Mouse (Mus musculus) neural tube, embryonic 12.5 days (tissue): ENCODE measurements around the gene Fgf14. TPM values are rescaled to one million over a fixed set of nuclear protein-coding genes. Genes with fewer than 3 reads are reported as not detected.
"Not testable (repeated sequence)": the region's sequence is repeated elsewhere in the genome, so short reads cannot be mapped to it uniquely, and the experiment has no call there.

Experiments
- ATAC-seq: fragments of 200-750 bp; cut with Nextera tagmentation; 2 replicates; pipeline ENCODE4 v1.8.0; 2017; ENCODE audit warnings: low read depth, mild to moderate bottlenecking, moderate TSS enrichment, moderate library complexity; ENCODE audit not compliant: low FRiP score
- H3K27ac ChIP-seq: fragments of 300-500 bp; sonication (generic); 2 replicates; pipeline ENCODE4 v1.5.1; 2016
- H3K27me3 ChIP-seq: fragments of 300-500 bp; sonication (generic); replicated peaks from 2 replicates; pipeline ENCODE4 v1.6.1; 2016; ENCODE audit warnings: mild to moderate bottlenecking
- H3K36me3 ChIP-seq: fragments of 300-500 bp; sonication (generic); 2 replicates; pipeline ENCODE4 v1.6.1; 2016; ENCODE audit warnings: mild to moderate bottlenecking
- H3K4me1 ChIP-seq: fragments of 300-500 bp; sonication (generic); 2 replicates; pipeline ENCODE4 v1.6.1; 2016
- H3K4me2 ChIP-seq: fragments of 300-500 bp; sonication (generic); replicated peaks from 2 replicates; pipeline ENCODE4 v1.6.1; 2016; ENCODE audit warnings: mild to moderate bottlenecking
- H3K4me3 ChIP-seq: fragments of 300-500 bp; sonication (generic); 2 replicates; pipeline ENCODE4 v1.5.1; 2016
- H3K9ac ChIP-seq: fragments of 300-500 bp; sonication (generic); 2 replicates; pipeline ENCODE4 v1.6.1; 2016; ENCODE audit warnings: mild to moderate bottlenecking
- H3K9me3 ChIP-seq: fragments of 300-500 bp; sonication (generic); 2 replicates; pipeline ENCODE4 v1.6.1; 2016; ENCODE audit warnings: mild to moderate bottlenecking
- WGBS: fragments of 180-500 bp; shearing (Covaris S2); methylation state at CpG from one replicate; pipeline ENCODE4 v1.1.7; 2016; 5-methylcytosine and 5-hydroxymethylcytosine counted together
- polyA plus RNA-seq: library from polyadenylated mRNA; unstranded; fragments of >200 nt; fragmentation: Nextera tagmentation; extraction: Ambion mirVana; gene quantifications from 2 replicates; pipeline ENCODE4 v1.2.1, GENCODE M21; 2016

The Fgf14 gene
- polyA plus RNA-seq, 1 experiment from 2014 or later, result 9.3 TPM

DNA sequence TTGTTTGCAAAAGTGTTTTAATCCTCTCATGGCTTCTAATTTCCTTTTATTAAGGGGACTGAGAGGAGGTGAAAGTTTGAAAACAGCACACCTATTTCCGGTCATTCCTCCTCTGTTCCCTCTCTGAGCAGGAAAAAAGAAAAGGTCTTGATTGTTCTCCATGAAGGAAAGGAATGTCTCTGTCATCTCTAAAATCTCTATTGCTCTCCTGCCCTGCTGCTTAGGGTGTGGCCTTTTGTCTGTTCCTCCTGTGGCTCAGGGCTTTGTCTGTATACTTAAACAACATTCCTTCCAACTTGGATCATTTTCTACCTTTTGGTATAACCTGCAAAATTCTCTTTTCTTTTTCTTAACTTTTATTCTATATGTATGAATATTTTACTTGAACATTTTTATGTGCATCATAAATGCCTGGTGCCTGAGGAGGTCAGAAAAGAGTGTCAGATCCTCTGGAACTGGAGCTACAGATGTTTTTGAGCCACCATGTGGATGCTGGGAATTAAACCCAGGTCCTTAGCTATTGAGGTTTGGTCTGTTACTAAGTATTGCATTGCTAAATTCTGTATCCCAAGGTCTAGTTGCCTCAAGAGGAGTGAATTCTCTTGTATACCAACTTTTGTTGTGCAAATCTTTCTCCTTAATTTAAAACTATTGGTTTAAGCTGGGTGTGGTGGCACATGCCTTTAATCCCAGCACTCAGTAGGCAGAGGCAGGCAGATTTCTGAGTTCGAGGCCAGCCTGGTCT lies 230.7 kb downstream of the Fgf14 start:
- ATAC-seq, result no peak

DNA sequence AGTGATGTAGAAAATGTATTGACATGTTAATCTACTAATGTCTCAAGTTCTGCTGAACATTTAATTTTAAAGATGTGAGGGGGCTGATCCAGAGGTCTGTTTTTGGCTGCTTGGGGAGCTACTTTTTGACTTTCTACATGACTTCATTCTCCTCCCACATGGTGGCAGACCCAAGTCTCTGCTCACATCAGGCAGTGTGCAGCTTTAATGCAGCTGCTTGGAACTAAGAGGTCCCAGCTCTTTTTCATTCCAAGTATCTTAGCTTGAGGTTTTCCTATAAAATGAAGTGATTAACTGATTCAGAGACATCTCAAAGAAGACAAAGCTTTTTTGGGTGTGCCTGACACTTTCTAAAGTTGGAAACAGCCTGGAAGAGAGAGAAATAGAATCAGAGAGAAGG lies 232.1 kb downstream of the Fgf14 start:
- no peaks in the 10 kb centered on the region for H3K27me3 ChIP-seq
- no peak overlapping the region for H3K4me3 ChIP-seq
- no peak for ATAC-seq
- H3K36me3 ChIP-seq, result no peaks in the 10 kb centered on the region
- H3K27ac ChIP-seq, result no peak overlapping the region
- no peaks in the 10 kb centered on the region for H3K9me3 ChIP-seq
- no peak overlapping the region for H3K9ac ChIP-seq
- no peaks in the 10 kb centered on the region for H3K4me1 ChIP-seq
- no peak overlapping the region for H3K4me2 ChIP-seq

More for the DNA sequence above, 230.7 kb downstream of the Fgf14 start:
- no peaks in the 10 kb centered on the region for H3K9me3 ChIP-seq
- no peaks in the 10 kb centered on the region for H3K4me1 ChIP-seq
- WGBS, result 67% methylated on average over 2 of the region's 2 CpGs
- H3K27ac ChIP-seq, result no peak overlapping the region
- H3K36me3 ChIP-seq, result no peaks in the 10 kb centered on the region
- H3K4me3 ChIP-seq, result no peak overlapping the region
- no peak overlapping the region for H3K4me2 ChIP-seq
- no peak overlapping the region for H3K9ac ChIP-seq
- H3K27me3 ChIP-seq, result no peaks in the 10 kb centered on the region

DNA sequence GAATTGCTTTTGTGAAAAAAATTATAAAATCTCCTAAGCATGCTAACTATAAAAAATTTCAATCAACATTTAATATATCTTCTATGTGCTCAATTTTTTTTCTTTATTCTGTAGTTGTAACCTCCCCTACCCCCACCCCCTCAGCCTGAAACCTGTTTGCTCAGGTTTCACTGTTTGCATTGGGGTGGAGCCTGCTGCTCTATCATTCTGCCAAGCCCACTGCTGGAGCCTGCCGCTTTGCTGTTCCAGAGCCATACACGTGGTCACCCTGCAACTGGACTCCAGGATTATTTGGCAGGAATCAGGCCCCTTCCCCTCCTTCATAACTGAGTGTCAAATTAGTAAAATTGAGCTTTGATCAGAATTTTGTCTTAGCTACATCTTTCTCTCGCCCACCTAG lies 237.6 kb downstream of the Fgf14 start:
- not testable (repeated sequence) for H3K27ac ChIP-seq, H3K4me1 ChIP-seq, H3K9ac ChIP-seq, H3K4me3 ChIP-seq, H3K4me2 ChIP-seq, H3K27me3 ChIP-seq, H3K36me3 ChIP-seq, ATAC-seq, H3K9me3 ChIP-seq
- 46% methylated on average over 3 of the region's 3 CpGs for WGBS

DNA sequence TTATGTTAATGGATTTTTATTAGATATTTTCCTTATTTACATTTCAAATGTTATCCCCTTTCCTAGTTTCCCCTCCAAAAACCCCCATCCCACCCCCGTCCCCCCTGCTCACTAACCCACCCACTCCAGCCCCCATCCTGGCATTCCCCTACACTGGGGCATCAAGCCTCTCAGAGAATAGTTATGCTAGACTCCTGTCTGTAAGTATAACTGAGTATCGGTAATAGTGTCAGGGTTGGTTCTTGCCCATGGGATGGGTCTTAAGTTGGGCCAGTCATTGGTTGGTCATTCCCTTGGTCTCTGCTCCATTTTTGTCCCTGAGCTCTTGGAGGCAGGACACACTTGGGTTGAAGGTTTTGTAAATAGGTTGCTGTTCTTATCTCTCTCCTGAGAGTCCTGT lies 265.0 kb downstream of the Fgf14 start:
- ATAC-seq, result no peak; the same call in 1 of the 2 replicates
- no peak overlapping the region for H3K4me3 ChIP-seq
- no peak overlapping the region for H3K27ac ChIP-seq
- no peaks in the 10 kb centered on the region for H3K36me3 ChIP-seq
- H3K4me2 ChIP-seq, result no peak overlapping the region
- no peak overlapping the region for H3K9ac ChIP-seq
- no peaks in the 10 kb centered on the region for H3K4me1 ChIP-seq
- no peaks in the 10 kb centered on the region for H3K27me3 ChIP-seq
- H3K9me3 ChIP-seq, result no peaks in the 10 kb centered on the region
- whole genome bisulfite sequencing, result 79% methylated on average over 2 of the region's 2 CpGs

DNA sequence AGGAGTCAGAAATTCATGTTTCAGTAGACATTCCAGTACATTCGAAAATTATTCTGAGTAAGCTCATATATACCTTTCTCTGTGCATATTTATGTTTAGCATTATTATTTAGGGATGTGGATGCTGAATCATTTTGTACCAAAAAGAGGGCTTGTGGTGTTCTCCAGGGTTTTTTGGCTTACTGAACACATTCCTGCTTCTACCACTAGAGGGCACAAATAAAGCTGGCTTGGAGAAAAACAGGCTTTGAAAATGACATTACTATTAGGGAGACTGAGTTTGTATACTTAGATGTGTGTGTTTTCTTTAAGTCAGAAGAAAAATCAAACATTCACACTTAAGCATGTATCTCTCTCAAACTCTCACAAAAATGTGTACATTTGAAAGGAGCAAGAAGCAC lies 266.0 kb downstream of the Fgf14 start:
- no peak for ATAC-seq
- WGBS, result 0% methylated on average over 1 of the region's 1 CpGs
- H3K36me3 ChIP-seq, result no peaks in the 10 kb centered on the region
- H3K4me2 ChIP-seq, result no peak overlapping the region
- H3K4me3 ChIP-seq, result no peak overlapping the region
- no peak overlapping the region for H3K9ac ChIP-seq
- H3K27me3 ChIP-seq, result no peaks in the 10 kb centered on the region
- H3K27ac ChIP-seq, result no peak overlapping the region
- no peaks in the 10 kb centered on the region for H3K4me1 ChIP-seq
- H3K9me3 ChIP-seq, result no peaks in the 10 kb centered on the region

DNA sequence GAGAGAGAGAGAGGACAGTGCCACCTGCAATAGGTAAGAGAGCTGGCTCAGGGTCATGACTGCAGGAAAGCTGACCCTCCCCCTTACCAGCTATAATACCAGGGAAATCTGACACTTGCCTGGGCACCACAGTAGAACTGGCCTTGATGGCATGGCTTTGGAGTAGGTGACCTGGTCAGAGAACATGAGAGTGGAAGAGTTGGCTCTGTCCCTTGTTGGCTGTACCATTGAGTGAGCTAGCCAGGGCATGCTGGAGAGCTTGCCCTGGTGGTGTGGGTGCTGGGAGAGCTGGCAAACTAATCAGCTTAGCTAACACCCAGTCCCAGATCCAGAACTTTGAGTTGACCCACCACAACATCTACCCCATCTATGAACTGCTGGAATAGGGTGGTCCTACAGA lies 348.5 kb downstream of the Fgf14 start:
- no peak overlapping the region for H3K27ac ChIP-seq
- no peaks in the 10 kb centered on the region for H3K36me3 ChIP-seq

DNA sequence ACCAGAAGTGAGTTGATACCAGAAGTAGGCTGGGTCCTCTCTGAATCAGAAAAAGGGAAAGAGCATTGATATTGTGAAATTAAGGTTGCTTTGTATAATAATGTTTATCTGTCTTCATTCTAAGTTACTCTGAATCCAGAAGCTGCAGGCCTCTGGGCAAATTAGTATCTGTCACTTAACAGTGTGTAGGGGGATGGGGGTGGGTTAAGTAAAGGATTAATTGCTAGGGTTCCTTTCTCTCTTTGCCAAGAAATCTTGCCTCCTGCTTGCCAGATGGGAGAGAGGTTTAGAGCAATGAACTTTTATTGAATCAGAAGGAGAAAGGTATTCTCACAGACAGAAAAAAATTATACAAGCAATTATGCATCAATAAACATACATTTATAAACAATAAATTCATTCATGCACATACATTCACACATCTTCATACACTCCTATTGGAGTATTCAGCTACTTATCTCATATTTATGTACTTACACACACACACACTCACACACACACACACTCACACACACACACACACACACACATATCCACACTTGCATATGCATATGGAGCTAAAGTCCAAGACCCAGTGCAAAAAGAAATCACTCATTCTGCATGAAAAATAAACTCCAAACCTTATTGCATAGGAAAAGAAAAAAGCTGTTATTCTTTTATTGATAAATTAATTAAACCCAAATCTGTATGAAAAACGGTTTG lies 357.8 kb downstream of the Fgf14 start:
- H3K9me3 ChIP-seq, result no peaks in the 10 kb centered on the region
- H3K4me3 ChIP-seq, result no peak overlapping the region
- H3K27ac ChIP-seq, result no peak overlapping the region
- H3K4me1 ChIP-seq, result no peaks in the 10 kb centered on the region
- no peaks in the 10 kb centered on the region for H3K27me3 ChIP-seq
- no peaks in the 10 kb centered on the region for H3K36me3 ChIP-seq
- no peak for ATAC-seq
- H3K4me2 ChIP-seq, result no peak overlapping the region
- no peak overlapping the region for H3K9ac ChIP-seq
- WGBS, result 78% methylated on average over 1 of the region's 1 CpGs

More for the DNA sequence above, 348.5 kb downstream of the Fgf14 start:
- H3K27me3 ChIP-seq, result no peaks in the 10 kb centered on the region
- H3K4me1 ChIP-seq, result no peaks in the 10 kb centered on the region
- no peak overlapping the region for H3K4me2 ChIP-seq
- H3K9me3 ChIP-seq, result no peaks in the 10 kb centered on the region
- no peak overlapping the region for H3K9ac ChIP-seq
- ATAC-seq, result no peak
- no peak overlapping the region for H3K4me3 ChIP-seq

DNA sequence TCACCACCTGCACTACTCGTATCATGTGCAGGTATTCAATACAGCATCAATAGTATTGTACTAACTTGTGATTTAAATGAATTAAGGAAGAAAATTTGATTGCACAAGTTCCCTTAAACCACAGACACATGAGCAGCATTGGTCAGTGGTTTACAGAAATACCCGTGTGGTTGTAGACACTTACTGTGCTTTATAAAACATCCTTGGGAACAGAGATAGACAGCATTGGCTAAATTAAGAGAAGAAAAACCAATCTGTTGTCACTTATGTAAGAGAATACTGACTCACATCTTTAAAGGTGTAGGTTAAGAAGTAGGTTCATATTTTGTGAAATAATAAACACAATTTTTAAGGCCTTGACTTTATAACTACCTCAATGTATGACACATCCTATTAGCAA lies 361.4 kb downstream of the Fgf14 start:
- H3K9me3 ChIP-seq, result no peaks in the 10 kb centered on the region
- H3K9ac ChIP-seq, result no peak overlapping the region
- no peak overlapping the region for H3K4me2 ChIP-seq
- H3K27ac ChIP-seq, result no peak overlapping the region
- no peak overlapping the region for H3K4me3 ChIP-seq
- H3K27me3 ChIP-seq, result no peaks in the 10 kb centered on the region
- H3K4me1 ChIP-seq, result no peaks in the 10 kb centered on the region
- H3K36me3 ChIP-seq, result no peaks in the 10 kb centered on the region
- 91% methylated on average over 2 of the region's 2 CpGs for WGBS
- no peak for ATAC-seq

DNA sequence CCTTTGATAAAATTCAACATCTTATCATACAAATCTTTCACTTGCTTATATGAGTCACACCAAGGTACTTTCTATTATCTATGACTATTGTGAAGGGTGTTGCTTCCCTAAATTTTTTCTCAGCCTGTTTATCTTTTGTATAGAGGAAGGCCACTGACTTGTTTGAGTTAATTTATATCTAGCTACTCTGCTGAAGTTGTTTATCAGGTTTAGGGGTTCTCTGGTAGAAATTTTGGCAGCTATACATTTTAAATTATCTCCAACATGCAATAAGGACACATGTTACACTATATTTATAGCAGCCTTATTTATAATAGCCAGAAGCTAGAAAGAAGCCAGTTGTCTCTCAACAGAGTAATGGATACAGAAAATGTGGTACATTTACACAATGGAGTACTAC lies 389.9 kb downstream of the Fgf14 start:
- H3K4me2 ChIP-seq, result no peak overlapping the region
- no peak overlapping the region for H3K9ac ChIP-seq
- no peaks in the 10 kb centered on the region for H3K4me1 ChIP-seq
- no peaks in the 10 kb centered on the region for H3K27me3 ChIP-seq
- no peak overlapping the region for H3K4me3 ChIP-seq
- H3K9me3 ChIP-seq, result no peaks in the 10 kb centered on the region
- no peaks in the 10 kb centered on the region for H3K36me3 ChIP-seq
- no peak for ATAC-seq
- H3K27ac ChIP-seq, result no peak overlapping the region

DNA sequence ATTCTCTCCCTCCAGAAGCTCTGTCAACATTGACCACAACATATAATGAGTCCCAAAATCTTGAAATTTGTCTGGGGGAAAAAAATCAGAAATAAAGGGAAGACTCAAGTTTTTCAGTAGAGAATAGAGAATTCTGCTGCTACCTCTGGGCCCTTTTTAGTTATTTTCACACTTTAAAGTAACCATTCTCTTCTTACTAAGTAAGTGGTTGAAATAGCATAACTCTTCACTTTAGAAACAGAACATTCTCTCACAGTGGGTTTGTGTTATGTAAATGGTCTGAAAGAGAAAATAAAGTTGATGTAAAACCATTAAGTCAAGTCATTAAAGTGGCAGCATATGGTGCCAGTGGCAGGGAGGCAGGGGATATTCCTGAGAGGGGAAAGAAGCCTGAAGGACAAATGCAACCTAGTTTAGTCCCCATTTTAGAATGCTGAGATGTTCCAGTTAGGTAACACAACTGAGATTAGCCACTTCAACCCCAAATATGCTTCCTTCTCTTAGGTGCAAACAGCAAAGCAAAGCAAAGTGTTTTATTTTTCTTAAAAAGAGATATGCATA lies 398.5 kb downstream of the Fgf14 start:
- H3K36me3 ChIP-seq, result no peaks in the 10 kb centered on the region

DNA sequence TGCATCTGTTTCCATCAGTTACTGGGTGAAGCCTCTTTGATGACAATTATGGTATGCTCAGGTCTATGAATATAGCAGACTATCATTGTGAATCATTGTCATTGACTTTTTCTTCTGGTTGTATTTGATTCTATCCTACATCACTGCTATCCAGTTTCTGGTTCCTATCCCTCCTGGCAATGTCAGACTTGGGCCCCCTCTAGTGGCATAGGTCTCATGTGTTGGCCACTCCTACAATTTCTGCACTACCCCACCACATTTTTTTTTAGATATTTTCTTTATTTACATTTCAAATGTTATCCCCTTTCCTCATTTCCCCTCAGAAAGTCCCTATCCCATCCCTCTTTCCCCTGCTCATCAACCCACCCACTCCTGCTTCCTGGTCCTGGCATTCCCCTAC lies 409.9 kb downstream of the Fgf14 start:
- ATAC-seq, result no peak
- no peaks in the 10 kb centered on the region for H3K36me3 ChIP-seq

More for the DNA sequence above, 398.5 kb downstream of the Fgf14 start:
- no peaks in the 10 kb centered on the region for H3K4me1 ChIP-seq
- H3K27ac ChIP-seq, result no peak overlapping the region
- H3K9me3 ChIP-seq, result no peaks in the 10 kb centered on the region
- H3K4me3 ChIP-seq, result no peak overlapping the region
- no peaks in the 10 kb centered on the region for H3K27me3 ChIP-seq
- no peak overlapping the region for H3K9ac ChIP-seq
- no peak for ATAC-seq
- H3K4me2 ChIP-seq, result no peak overlapping the region

DNA sequence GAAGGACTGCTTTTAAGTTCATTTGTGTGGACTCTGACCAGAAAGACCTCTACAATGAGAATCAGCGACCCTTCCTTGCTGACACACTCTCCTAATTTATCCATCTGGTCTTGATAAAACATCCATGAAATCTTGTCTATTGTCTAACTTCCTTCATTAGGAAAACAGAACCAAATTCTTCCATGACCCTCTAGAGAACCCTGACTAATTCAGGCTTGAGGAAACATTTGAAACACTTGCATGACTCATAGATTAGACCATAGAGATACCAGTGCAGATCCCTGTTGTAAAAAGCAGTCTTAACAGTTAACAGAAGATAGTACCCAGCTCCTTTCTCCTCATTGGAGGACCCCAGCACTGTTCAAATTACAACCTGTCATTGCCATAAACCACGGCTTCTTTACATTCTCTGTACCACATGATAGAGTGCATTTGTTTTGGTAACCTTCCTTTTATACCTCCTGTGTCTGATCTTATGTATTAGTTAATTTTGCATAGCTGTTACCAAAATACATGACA lies 412.3 kb downstream of the Fgf14 start:
- H3K27ac ChIP-seq, result no peak overlapping the region
- H3K27me3 ChIP-seq, result no peaks in the 10 kb centered on the region
- no peak for ATAC-seq
- no peak overlapping the region for H3K4me2 ChIP-seq
- no peak overlapping the region for H3K4me3 ChIP-seq
- H3K36me3 ChIP-seq, result no peaks in the 10 kb centered on the region
- no peaks in the 10 kb centered on the region for H3K9me3 ChIP-seq
- H3K4me1 ChIP-seq, result no peaks in the 10 kb centered on the region
- H3K9ac ChIP-seq, result no peak overlapping the region
- 46% methylated on average over 2 of the region's 2 CpGs for WGBS

More for the DNA sequence above, 409.9 kb downstream of the Fgf14 start:
- no peak overlapping the region for H3K4me2 ChIP-seq
- H3K9me3 ChIP-seq, result no peaks in the 10 kb centered on the region
- H3K27me3 ChIP-seq, result no peaks in the 10 kb centered on the region
- no peak overlapping the region for H3K4me3 ChIP-seq
- H3K9ac ChIP-seq, result no peak overlapping the region
- H3K27ac ChIP-seq, result no peak overlapping the region
- no peaks in the 10 kb centered on the region for H3K4me1 ChIP-seq

DNA sequence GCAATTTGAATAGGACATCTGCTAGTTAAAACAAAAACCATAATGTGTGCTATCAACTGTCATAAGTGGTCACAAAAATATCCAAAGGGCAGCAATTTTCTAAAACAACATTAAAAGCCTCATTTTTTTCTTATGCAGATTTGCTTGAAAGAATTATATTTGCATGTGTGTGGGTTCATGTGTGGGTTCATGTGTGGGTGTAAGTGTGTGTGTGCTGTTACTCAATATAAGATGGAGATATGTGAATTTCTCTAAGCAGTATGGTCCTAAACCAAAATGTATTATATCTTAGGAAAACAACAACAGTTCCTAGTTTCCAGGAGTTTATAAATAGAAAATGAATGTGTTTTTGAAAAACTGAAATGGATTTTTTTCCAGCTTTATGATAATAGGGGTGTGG lies 413.7 kb downstream of the Fgf14 start:
- Histone ChIP-seq H3K4me1 (no peaks in the 10 kb centered on the region), H3K27me3 (no peaks in the 10 kb centered on the region), H3K27ac (no peak overlapping the region), H3K4me2 (no peak overlapping the region), H3K9me3 (no peaks in the 10 kb centered on the region), H3K4me3 (no peak overlapping the region), H3K9ac (no peak overlapping the region), H3K36me3 (no peaks in the 10 kb centered on the region)
- ATAC-seq, result no peak
